12 mouse cellular contexts compared by ENCODE assay signal in genomic region chr9:99876373-99877055, GRCm38 (mm10). TPM values are rescaled to one million over a fixed set of nuclear protein-coding genes. Genes with fewer than 3 reads are reported as not detected.
DNase-seq lines count a peak whose midpoint lies in the region; ATAC-seq and TF ChIP-seq lines count a peak whose summit lies in the region.
"Had no signal": no experiment of that assay in that cellular context is flagged by ENCODE, and none has a peak within 500 bp of the region (broad histone marks: within the 10 kb centered on the region; RNA-seq: fewer than 3 reads in every experiment).

No protein-coding gene starts in this region.

- H3K9me3 ChIP-seq in heart, embryonic 11.5 days (replicated peaks; ENCODE audit: control insufficient read depth, low read length): no peaks in the 10 kb centered on the region
- H3K9me3 ChIP-seq in ES-E14 (ENCODE audit: control insufficient read depth, insufficient read depth, low read depth, low read length): no peaks in the 10 kb centered on the region
- no peaks in the 10 kb centered on the region for H3K9me3 ChIP-seq in hindbrain, embryonic 10.5 days
- no peaks in the 10 kb centered on the region for H3K9me3 ChIP-seq in midbrain, embryonic 11.5 days (ENCODE audit: control insufficient read depth, low read length)

- H3K27me3 ChIP-seq in heart, embryonic 11.5 days (ENCODE audit: control insufficient read depth, insufficient read depth, low read length): peaks cover 93% of the 10 kb centered on the region
- H3K27me3 ChIP-seq in hindbrain, embryonic 10.5 days (ENCODE audit: insufficient read depth, poor library complexity, severe bottlenecking): peaks cover 100% of the 10 kb centered on the region
- peaks cover 93% of the 10 kb centered on the region for H3K27me3 ChIP-seq in midbrain, embryonic 11.5 days (ENCODE audit: control insufficient read depth, insufficient read depth, low read length)

- peak overlapping the region; percentile 31 for H3K4me3 ChIP-seq in heart, embryonic 11.5 days (ENCODE audit: low read depth, low read length)
- peak overlapping the region; percentile 25 to 43; a peak in 3 of 4 replicates for H3K4me3 ChIP-seq in ES-E14 (ENCODE audit: insufficient read depth in 1 of 2, low read depth in 1 of 2, low read length in 2 of 2, poor library complexity in 1 of 2, severe bottlenecking in 1 of 2)
- H3K4me3 ChIP-seq in hindbrain, embryonic 10.5 days: peak overlapping the region; percentile 37
- peak overlapping the region; percentile 22; the same call in 1 of the 2 replicates for H3K4me3 ChIP-seq in midbrain, embryonic 11.5 days (ENCODE audit: low read depth, low read length)

- no peaks in the 10 kb centered on the region for H3K4me1 ChIP-seq in heart, embryonic 11.5 days (ENCODE audit: control insufficient read depth, insufficient read depth, low read length)
- H3K4me1 ChIP-seq in ES-E14 (ENCODE audit: control insufficient read depth in 2 of 2, insufficient read depth in 2 of 2, low read length in 2 of 2, poor library complexity in 1 of 2): peaks cover 0 to 7% of the 10 kb centered on the region in 2 experiments; a peak in 1 of 4 replicates
- H3K4me1 ChIP-seq in hindbrain, embryonic 10.5 days (replicated peaks): peaks cover 53% of the 10 kb centered on the region
- peaks cover 18% of the 10 kb centered on the region for H3K4me1 ChIP-seq in midbrain, embryonic 11.5 days (ENCODE audit: control insufficient read depth, insufficient read depth, low read length)

- in situ Hi-C loops in ES-E14 (cut with MboI; ENCODE audit: low sequenced_read_pairs in 2 of 2, unreplicated experiment in 2 of 2): loop anchor here in 1 of 2 experiments (10.0 kb wide), 1 partner anchor 922 kb away; the partner anchor contains the start of gene Foxl2

- H3K4me2 ChIP-seq in heart, embryonic 11.5 days: peak overlapping the region; percentile 57
- peak overlapping the region; percentile 8; the same call in 1 of the 2 replicates for H3K4me2 ChIP-seq in midbrain, embryonic 11.5 days

- H3K9ac ChIP-seq in heart, embryonic 11.5 days (ENCODE audit: low read depth, low read length): no peak overlapping the region
- no peak overlapping the region for H3K9ac ChIP-seq in ES-E14 (ENCODE audit: insufficient read depth, low read depth, low read length, poor library complexity, severe bottlenecking)
- H3K9ac ChIP-seq in midbrain, embryonic 11.5 days (ENCODE audit: low read length): no peak overlapping the region

- no peak for DNase-seq in heart, postnatal 10 days
- DNase-seq in ES-E14 (ENCODE audit: low read depth, low spot score): no peak
- peak; percentile 37 for DNase-seq in hindbrain, embryonic 10.5 days (ENCODE audit: low spot score)
- DNase-seq in midbrain, embryonic 11.5 days (ENCODE audit: low spot score, missing footprints): peak; percentile 95
- no peak for DNase-seq in MN1 (ENCODE audit: low spot score)
- DNase-seq in thymus, postnatal 10 days (ENCODE audit: low spot score in 2 of 2): no peak
- no peak for DNase-seq in Muller cell, postnatal 12 days (ENCODE audit: inconsistent ontology term)
- DNase-seq: adrenal gland, postnatal 25 days; B cell, adult 2 months had no signal

- ATAC-seq in heart, embryonic 11.5 days (replicated peaks; ENCODE audit: insufficient number of reproducible peaks, low FRiP score, low TSS enrichment): no peak
- ATAC-seq in midbrain, embryonic 11.5 days (ENCODE audit: low FRiP score): no peak

- intact Hi-C loops in heart, postnatal 10 days (cut with DNase I): no loop called here

- no peak overlapping the region for H3K27ac ChIP-seq in heart, embryonic 11.5 days (ENCODE audit: low read depth, low read length)
- H3K27ac ChIP-seq in ES-E14 (ENCODE audit: insufficient read depth, low read depth, low read length, poor library complexity, severe bottlenecking): no peak overlapping the region
- no peak overlapping the region for H3K27ac ChIP-seq in hindbrain, embryonic 10.5 days
- no peak overlapping the region for H3K27ac ChIP-seq in midbrain, embryonic 11.5 days (ENCODE audit: low read depth, low read length)

- 1% methylated on average over 25 of the region's 25 CpGs for WGBS in heart, embryonic 11.5 days (ENCODE audit: insufficient replicate concordance)
- WGBS in hindbrain, embryonic 10.5 days: under 1% methylated on average over 25 of the region's 25 CpGs
- under 1% methylated on average over 25 of the region's 25 CpGs for WGBS in midbrain, embryonic 11.5 days

- H3K36me3 ChIP-seq in heart, embryonic 11.5 days (ENCODE audit: control insufficient read depth, insufficient read depth, low read length): no peaks in the 10 kb centered on the region
- no peaks in the 10 kb centered on the region for H3K36me3 ChIP-seq in ES-E14 (ENCODE audit: control insufficient read depth, insufficient read depth, low read length, poor library complexity, severe bottlenecking)
- H3K36me3 ChIP-seq in hindbrain, embryonic 10.5 days: no peaks in the 10 kb centered on the region
- H3K36me3 ChIP-seq in midbrain, embryonic 11.5 days (ENCODE audit: control insufficient read depth, insufficient read depth, low read length): no peaks in the 10 kb centered on the region

TF ChIP-seq in ES-E14, 5 proteins besides CTCF, POLR2A, EP300 and RAD21:
- no peak for TF ChIP-seq MAFK (IDR thresholded peaks at IDR 0.05; ENCODE audit: insufficient read depth, low read depth, low read length)
- TF ChIP-seq ZNF384 (IDR thresholded peaks at IDR 0.05; ENCODE audit: low read depth, low read length): no peak
- TF ChIP-seq CHD2 (IDR thresholded peaks at IDR 0.05; ENCODE audit: low read depth, low read length): no peak
- TF ChIP-seq HCFC1 (IDR thresholded peaks at IDR 0.05; ENCODE audit: borderline replicate concordance, insufficient read depth, low read length): no peak
- TF ChIP-seq ZC3H11A (IDR thresholded peaks at IDR 0.05; ENCODE audit: borderline replicate concordance, low read depth, low read length): no peak

RNA-seq across cellular contexts. Expression of gene Sox14, which starts 0.5 kb away (rescaled TPM):
- not detected in 2 replicates for polyA plus RNA-seq in heart, embryonic 11.5 days (2014; fragmentation: Nextera tagmentation; extraction: Ambion mirVana)
- not detected for total RNA-seq in heart, postnatal 10 days (2021)
- not detected in 2 replicates for total RNA-seq in ES-E14 (2012; rRNA removed)
- 1.4 and 3.3 TPM in 2 replicates for polyA plus RNA-seq in hindbrain, embryonic 10.5 days (2016; fragmentation: Nextera tagmentation; extraction: Ambion mirVana)
- 12.4 and 14.0 TPM in 2 replicates for polyA plus RNA-seq in midbrain, embryonic 11.5 days (2014; fragmentation: Nextera tagmentation; extraction: Ambion mirVana)
- total RNA-seq: adrenal gland, postnatal 25 days had no signal
- polyA plus RNA-seq: cortical plate, adult 2 months; large intestine, adult 2 months had no signal

Comparison
In these comparisons a context has a peak if more than half of its experiments do, and no peak if none do; other contexts are left out.
1. DNase-seq: peak in hindbrain, embryonic 10.5 days (single experiment) and midbrain, embryonic 11.5 days (single experiment); none in heart, postnatal 10 days (0 of 2), ES-E14 (single experiment), MN1 (single experiment), thymus, postnatal 10 days (0 of 2) and Muller cell, postnatal 12 days (single experiment).
2. Peak in every context shown above with its lines, with median percentiles within 50 percentile points of each other: H3K4me3 ChIP-seq.